In genomic region chr3:57301366-57301765, GRCm38 (mm10) we compare ENCODE assay signal across 16 mouse cellular contexts. TPM values are rescaled to one million over a fixed set of nuclear protein-coding genes. Genes with fewer than 3 reads are reported as not detected.
"Had no signal": no experiment of that assay in that cellular context is flagged by ENCODE, and none has a peak within 500 bp of the region (broad histone marks: within the 10 kb centered on the region; RNA-seq: fewer than 3 reads in every experiment).

No protein-coding gene starts in this region.

- H3K27ac ChIP-seq: liver, embryonic 15.5 days; lung, embryonic 15.5 days; macrophage; midbrain, embryonic 12.5 days; neural tube, embryonic 13.5 days; stomach, embryonic 15.5 days; stomach, postnatal 0 days had no signal

- H3K4me3 ChIP-seq: liver, embryonic 15.5 days; lung, embryonic 15.5 days; megakaryocyte, embryonic 14.5 days; midbrain, embryonic 12.5 days; neural tube, embryonic 13.5 days; stomach, embryonic 15.5 days had no signal

- H3K36me3 ChIP-seq: liver, embryonic 15.5 days; lung, embryonic 15.5 days; midbrain, embryonic 12.5 days; neural tube, embryonic 13.5 days; stomach, embryonic 15.5 days had no signal

- H3K9ac ChIP-seq: liver, embryonic 15.5 days; liver, postnatal 0 days; lung, embryonic 15.5 days; midbrain, embryonic 12.5 days; neural tube, embryonic 13.5 days; stomach, embryonic 15.5 days had no signal

- ATAC-seq: liver, postnatal 0 days had no signal

- H3K9me3 ChIP-seq: liver, embryonic 15.5 days; lung, embryonic 15.5 days; midbrain, embryonic 12.5 days; neural tube, embryonic 13.5 days; stomach, embryonic 15.5 days had no signal

- H3K4me1 ChIP-seq: liver, embryonic 15.5 days; lung, embryonic 15.5 days; megakaryocyte, embryonic 14.5 days; midbrain, embryonic 12.5 days; neural tube, embryonic 13.5 days; stomach, embryonic 15.5 days had no signal

- DNase-seq: liver, postnatal 0 days; lung, adult 2 months; lung, postnatal 14 days; lung, postnatal 36 days; right cerebral cortex, postnatal 14 days; thymus, adult 2 months; thymus, postnatal 25 days; thymus, postnatal 4 days had no signal

- H3K4me2 ChIP-seq: liver, embryonic 15.5 days; lung, embryonic 15.5 days; midbrain, embryonic 12.5 days; neural tube, embryonic 13.5 days; stomach, embryonic 15.5 days had no signal

- H3K27me3 ChIP-seq: liver, embryonic 15.5 days; lung, embryonic 15.5 days; megakaryocyte, embryonic 14.5 days; midbrain, embryonic 12.5 days; neural tube, embryonic 13.5 days; stomach, embryonic 15.5 days had no signal

RNA-seq across cellular contexts. Expression of gene Tm4sf1, which starts 0.4 kb away (rescaled TPM):
- polyA plus RNA-seq: macrophage had no signal
